Mouse (Mus musculus): ENCODE results near the gene Hsf5. TPM values are rescaled to one million over a fixed set of nuclear protein-coding genes. Genes with fewer than 3 reads are reported as not detected.
A peak's percentile ranks its signal among the peaks of the same experiment; 100 is the strongest.

Gene Hsf5
- total and polyA plus RNA-seq, 3 experiments, result 0.02 to 0.05 TPM; not detected in 1

- peaks cover 31% of the 10 kb centered on the region for H3K4me1 ChIP-seq (ENCODE audit: control insufficient read depth, insufficient read depth, low read length)
- H3K27ac ChIP-seq, result no peak overlapping the region
- no peaks in the 10 kb centered on the region for H3K27me3 ChIP-seq (ENCODE audit: control insufficient read depth, insufficient read depth, low read length)
- no peak overlapping the region for H3K4me3 ChIP-seq
- 70% methylated on average over 21 of the region's 21 CpGs for WGBS
- intact Hi-C loops (cut with DNase I), result loop anchor here (5.0 kb wide), 1 partner anchor 52 kb away; no protein-coding TSS in a partner anchor
- TF ChIP-seq CTCF (IDR thresholded peaks at IDR 0.05) (no peak), EP300 (IDR thresholded peaks at IDR 0.05; ENCODE audit: insufficient read depth, low read depth, low read length) (no peak), POLR2A (IDR thresholded peaks at IDR 0.05; ENCODE audit: insufficient read depth, low read depth, low read length) (no peak)
- H3K36me3 ChIP-seq (ENCODE audit: control insufficient read depth, insufficient read depth, low read length), result peaks cover 2% of the 10 kb centered on the region; the same call in 1 of the 2 replicates
- no peak overlapping the region for H3K9ac ChIP-seq (ENCODE audit: low read depth, low read length)
- H3K79me2 ChIP-seq (replicated peaks; ENCODE audit: control insufficient read depth, insufficient read depth, low read length), result no peaks in the 10 kb centered on the region
- no peak for DNase-seq
These were observed 42.3 kb upstream of the Hsf5 start for GRCm38 (mm10) chr11:87574520-87575180.

DNA sequence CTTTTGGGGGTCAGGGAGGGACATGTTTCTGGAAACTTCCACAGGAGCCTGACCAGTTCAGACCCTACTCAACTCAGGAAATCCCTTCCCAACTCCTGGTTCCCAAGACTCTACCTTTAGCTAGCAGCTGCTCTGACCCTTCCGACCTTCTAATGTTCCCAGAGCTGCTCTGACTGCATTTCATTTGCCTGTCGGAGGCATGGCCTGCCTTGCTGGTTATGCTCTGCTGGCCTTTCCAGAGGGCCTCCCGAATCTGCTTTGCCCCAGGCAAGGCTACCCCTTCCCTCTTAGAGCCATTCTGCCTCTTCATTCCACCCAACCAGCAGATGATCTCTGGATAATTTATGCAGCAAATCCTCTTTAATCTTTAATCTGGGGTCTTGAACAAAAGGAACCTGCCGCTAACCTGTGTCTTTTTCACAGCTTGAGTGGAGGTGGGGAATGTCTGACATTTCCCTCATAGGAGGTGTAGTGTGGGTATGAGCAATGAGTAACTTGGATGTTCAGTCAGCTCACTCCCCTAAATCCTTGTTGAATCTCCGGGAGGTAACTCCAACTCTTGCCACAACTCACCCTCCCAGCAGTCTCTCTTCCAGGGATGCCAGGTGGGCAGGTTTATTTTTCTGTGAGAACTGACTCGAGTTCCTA, 39.2 kb upstream of the Hsf5 start:
- Histone ChIP-seq H3K27ac (peak overlapping the region; percentile 97), H3K79me2 (replicated peaks; ENCODE audit: control insufficient read depth, insufficient read depth, low read length) (no peaks in the 10 kb centered on the region), H3K36me3 (ENCODE audit: control insufficient read depth, insufficient read depth, low read length) (no peaks in the 10 kb centered on the region), H3K9ac (ENCODE audit: low read depth, low read length) (no peak overlapping the region; the same call in 1 of the 2 replicates), H3K4me3 (peak overlapping the region; percentile 96), H3K4me1 (ENCODE audit: control insufficient read depth, insufficient read depth, low read length) (peaks cover 21% of the 10 kb centered on the region), H3K27me3 (ENCODE audit: control insufficient read depth, insufficient read depth, low read length) (no peaks in the 10 kb centered on the region)
- TF ChIP-seq CTCF (IDR thresholded peaks at IDR 0.05) (no peak), EP300 (IDR thresholded peaks at IDR 0.05; ENCODE audit: insufficient read depth, low read depth, low read length) (no peak), POLR2A (IDR thresholded peaks at IDR 0.05; ENCODE audit: insufficient read depth, low read depth, low read length) (no peak)
- WGBS, result 46% methylated on average over 6 of the region's 6 CpGs
- no peak for DNase-seq
- intact Hi-C loops (cut with DNase I), result loop anchor here (5.0 kb wide), 1 partner anchor 55 kb away; no protein-coding TSS in a partner anchor

DNA sequence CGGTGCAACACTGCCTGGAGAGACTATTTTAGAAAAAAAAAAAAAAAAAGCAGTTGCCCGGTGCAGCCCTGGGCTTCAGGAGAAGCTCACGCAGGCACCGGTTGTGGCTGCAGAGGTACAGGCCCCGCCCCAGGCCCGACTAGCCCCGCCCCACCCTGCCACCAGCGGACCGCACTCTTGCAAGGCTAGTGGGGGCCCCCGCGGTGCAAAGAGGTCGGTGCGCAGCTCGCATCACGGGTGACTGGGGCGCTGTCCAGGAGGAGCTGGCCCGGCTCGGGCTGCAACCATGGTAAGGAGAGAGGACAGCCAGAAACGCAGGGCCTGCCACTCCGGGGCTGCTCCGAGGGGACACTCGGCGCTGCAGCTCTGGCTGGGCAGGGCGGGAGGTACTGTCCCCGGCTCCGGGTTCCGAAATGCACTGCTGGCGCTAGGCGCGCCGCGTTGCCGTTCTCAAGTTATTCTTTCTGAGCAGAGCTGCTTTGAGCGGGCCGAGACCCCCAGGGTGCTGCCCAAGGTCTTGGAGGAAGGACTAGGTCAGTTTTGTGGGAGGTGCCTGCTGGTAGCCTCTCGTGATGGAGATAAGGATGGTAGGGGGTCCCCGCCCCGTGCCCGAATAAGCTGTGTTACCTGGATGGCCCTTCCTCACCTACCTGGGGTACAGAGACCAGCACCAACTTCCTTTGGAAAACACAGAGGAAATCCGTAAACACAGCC, 38.6 kb upstream of the Hsf5 start:
- intact Hi-C loops (cut with DNase I), result loop anchor here (5.0 kb wide), 1 partner anchor 56 kb away; no protein-coding TSS in a partner anchor
- TF ChIP-seq POLR2A (IDR thresholded peaks at IDR 0.05; ENCODE audit: insufficient read depth, low read depth, low read length) (peak; percentile 56), CTCF (IDR thresholded peaks at IDR 0.05) (no peak), EP300 (IDR thresholded peaks at IDR 0.05; ENCODE audit: insufficient read depth, low read depth, low read length) (no peak)
- H3K4me3 ChIP-seq, result peak overlapping the region; percentile 96
- 2% methylated on average over 40 of the region's 40 CpGs for WGBS
- peak; percentile 83 to 84 for DNase-seq
- H3K4me1 ChIP-seq (ENCODE audit: control insufficient read depth, insufficient read depth, low read length), result peaks cover 24% of the 10 kb centered on the region
- peak overlapping the region; percentile 97 for H3K27ac ChIP-seq
- no peaks in the 10 kb centered on the region for H3K27me3 ChIP-seq (ENCODE audit: control insufficient read depth, insufficient read depth, low read length)
- peak overlapping the region; percentile 95 for H3K9ac ChIP-seq (ENCODE audit: low read depth, low read length)
- no peaks in the 10 kb centered on the region for H3K79me2 ChIP-seq (replicated peaks; ENCODE audit: control insufficient read depth, insufficient read depth, low read length)
- no peaks in the 10 kb centered on the region for H3K36me3 ChIP-seq (ENCODE audit: control insufficient read depth, insufficient read depth, low read length)

DNA sequence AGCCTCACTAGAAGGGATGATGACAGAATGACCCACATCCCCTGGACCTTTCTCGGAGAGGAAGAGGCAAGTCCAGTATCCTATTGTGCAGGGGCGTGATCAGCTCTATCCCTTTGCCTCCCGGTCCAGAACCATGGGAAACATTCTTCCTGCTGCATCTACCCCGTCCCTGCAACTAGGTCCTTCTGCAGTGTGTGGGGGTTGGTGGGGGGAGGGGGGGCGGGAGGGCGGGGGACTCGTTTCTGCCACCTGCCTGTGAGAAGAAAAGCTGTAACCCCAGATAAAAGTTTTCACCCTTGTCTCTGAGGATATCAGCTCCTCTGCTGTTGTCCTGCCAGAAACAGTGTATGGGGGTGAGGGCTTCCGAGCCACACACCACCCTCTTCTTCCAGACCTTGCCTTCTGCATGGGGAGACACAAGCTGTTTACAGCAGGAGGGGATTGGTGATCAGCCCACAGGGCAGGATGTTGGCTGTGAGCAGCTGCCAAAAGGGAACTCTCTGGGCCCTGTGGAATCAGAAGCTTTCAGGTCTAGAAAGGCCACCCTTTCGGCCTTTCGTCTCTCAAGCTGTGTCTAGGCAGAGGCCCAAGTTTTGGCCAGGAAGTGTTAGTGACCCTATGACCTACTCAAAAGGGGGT, 37.9 kb upstream of the Hsf5 start:
- DNase-seq, result peak; percentile 68 to 72
- TF ChIP-seq POLR2A (IDR thresholded peaks at IDR 0.05; ENCODE audit: insufficient read depth, low read depth, low read length) (peak; percentile 57), EP300 (IDR thresholded peaks at IDR 0.05; ENCODE audit: insufficient read depth, low read depth, low read length) (no peak), CTCF (IDR thresholded peaks at IDR 0.05) (peak; percentile 45)
- 18% methylated on average over 10 of the region's 10 CpGs for WGBS
- peak overlapping the region; percentile 95 for H3K9ac ChIP-seq (ENCODE audit: low read depth, low read length)
- H3K4me3 ChIP-seq, result peak overlapping the region; percentile 96
- H3K27me3 ChIP-seq (ENCODE audit: control insufficient read depth, insufficient read depth, low read length), result no peaks in the 10 kb centered on the region
- H3K27ac ChIP-seq, result peak overlapping the region; percentile 97
- 0 out of 2 replicates have a peak, but pooled peaks cover 2% of the 10 kb centered on the region for H3K36me3 ChIP-seq (ENCODE audit: control insufficient read depth, insufficient read depth, low read length)
- intact Hi-C loops (cut with DNase I), result loop anchor here (5.0 kb wide), 1 partner anchor 57 kb away; no protein-coding TSS in a partner anchor
- H3K79me2 ChIP-seq (replicated peaks; ENCODE audit: control insufficient read depth, insufficient read depth, low read length), result no peaks in the 10 kb centered on the region
- peaks cover 28% of the 10 kb centered on the region for H3K4me1 ChIP-seq (ENCODE audit: control insufficient read depth, insufficient read depth, low read length)

- H3K27ac ChIP-seq, result peak overlapping the region; percentile 97
- intact Hi-C loops (cut with DNase I), result loop anchor here (5.0 kb wide), 1 partner anchor 57 kb away; no protein-coding TSS in a partner anchor
These were observed 37.3 kb upstream of the Hsf5 start for GRCm38 (mm10) chr11:87579713-87580112.

More at GRCm38 (mm10) chr11:87579713-87580112, 37.3 kb upstream of the Hsf5 start:
- no peak for DNase-seq
- H3K79me2 ChIP-seq (replicated peaks; ENCODE audit: control insufficient read depth, insufficient read depth, low read length), result no peaks in the 10 kb centered on the region
- H3K36me3 ChIP-seq (ENCODE audit: control insufficient read depth, insufficient read depth, low read length), result peaks cover 5% of the 10 kb centered on the region; the same call in 1 of the 2 replicates
- H3K4me1 ChIP-seq (ENCODE audit: control insufficient read depth, insufficient read depth, low read length), result peaks cover 30% of the 10 kb centered on the region
- TF ChIP-seq POLR2A (IDR thresholded peaks at IDR 0.05; ENCODE audit: insufficient read depth, low read depth, low read length) (no peak), EP300 (IDR thresholded peaks at IDR 0.05; ENCODE audit: insufficient read depth, low read depth, low read length) (no peak), CTCF (IDR thresholded peaks at IDR 0.05) (no peak)
- no peaks in the 10 kb centered on the region for H3K27me3 ChIP-seq (ENCODE audit: control insufficient read depth, insufficient read depth, low read length)
- H3K4me3 ChIP-seq, result peak overlapping the region; percentile 96
- H3K9ac ChIP-seq (ENCODE audit: low read depth, low read length), result no peak overlapping the region
- 10% methylated on average over 1 of the region's 1 CpGs for WGBS
